Mouse (Mus musculus) adrenal gland, postnatal 14 days (tissue): ENCODE measurements around the gene Gpld1. TPM values are rescaled to one million over a fixed set of nuclear protein-coding genes. Genes with fewer than 3 reads are reported as not detected.

Experiments
- DNase-seq: peaks from one replicate; pipeline ENCODE4 v3.0.0; 2021; ENCODE audit warnings: mixed read lengths
- total RNA-seq: library from RNA; stranded (reverse); gene quantifications from 2 replicates; pipeline ENCODE4 v1.2.3, GENCODE M21; 2021

The Gpld1 gene
- total RNA-seq, 1 experiment from 2014 or later, result 13.5 TPM

DNA sequence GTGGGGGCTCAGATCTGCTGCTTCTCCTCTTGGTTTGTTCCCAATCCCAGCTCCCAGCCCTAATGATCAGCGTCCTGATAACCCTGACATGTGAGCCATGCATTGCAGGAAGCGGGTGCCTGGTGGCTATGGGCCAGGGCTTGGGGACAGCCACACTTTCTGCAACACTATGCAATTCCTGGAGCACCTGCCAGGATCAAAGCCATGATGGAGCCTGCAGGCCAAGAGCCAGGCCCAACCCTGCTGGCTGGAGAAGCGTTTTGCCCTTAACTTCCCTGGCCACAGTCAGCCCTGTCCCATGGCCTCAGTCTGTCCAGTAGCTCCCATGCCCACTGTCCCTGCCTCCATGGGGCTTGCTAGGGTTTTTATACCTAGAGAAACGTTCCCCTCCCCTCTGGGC is 79.4 kb downstream of the Gpld1 start:
- DNase-seq, result peak; percentile 24

DNA sequence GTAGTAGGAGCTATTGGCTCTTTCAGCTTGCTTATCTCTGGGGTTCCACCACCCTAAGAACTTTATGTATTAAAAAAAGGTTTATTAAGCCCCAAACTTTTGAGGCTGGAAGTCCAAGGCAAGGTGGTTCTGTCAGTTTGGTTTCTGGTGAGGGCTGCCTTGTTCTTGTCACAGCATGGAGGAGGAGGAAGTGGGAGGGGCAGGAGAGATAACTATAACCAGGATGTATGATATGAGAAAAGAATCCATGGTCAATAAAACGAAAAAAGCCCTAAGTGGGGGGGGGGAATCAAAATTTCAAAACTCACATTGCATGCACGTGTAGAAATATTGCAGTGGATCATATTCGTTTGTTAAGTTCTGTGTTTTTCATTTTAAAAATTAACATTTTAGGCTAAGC is 80.2 kb downstream of the Gpld1 start:
- DNase-seq, result no peak

DNA sequence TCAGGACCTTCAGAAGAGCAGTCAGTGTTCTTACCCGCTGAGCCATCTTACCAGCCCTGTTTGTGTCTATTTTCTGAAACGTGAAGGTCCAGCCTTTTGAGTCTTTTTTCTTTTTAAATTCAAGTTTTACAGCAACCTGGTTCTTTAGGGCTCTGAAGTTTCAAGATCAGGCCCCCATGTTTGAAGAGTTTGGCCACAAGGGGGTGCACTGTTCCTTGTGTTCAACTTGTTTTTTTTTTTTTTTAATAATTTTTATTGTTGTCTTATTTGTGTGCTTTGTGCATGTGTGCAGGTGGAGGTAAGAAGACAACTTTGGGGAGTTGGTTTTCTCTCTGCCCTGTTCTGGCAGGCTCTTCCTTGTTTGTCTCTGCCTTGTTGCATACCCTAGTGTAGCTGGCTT is 81.7 kb downstream of the Gpld1 start:
- peak; percentile 68 for DNase-seq

DNA sequence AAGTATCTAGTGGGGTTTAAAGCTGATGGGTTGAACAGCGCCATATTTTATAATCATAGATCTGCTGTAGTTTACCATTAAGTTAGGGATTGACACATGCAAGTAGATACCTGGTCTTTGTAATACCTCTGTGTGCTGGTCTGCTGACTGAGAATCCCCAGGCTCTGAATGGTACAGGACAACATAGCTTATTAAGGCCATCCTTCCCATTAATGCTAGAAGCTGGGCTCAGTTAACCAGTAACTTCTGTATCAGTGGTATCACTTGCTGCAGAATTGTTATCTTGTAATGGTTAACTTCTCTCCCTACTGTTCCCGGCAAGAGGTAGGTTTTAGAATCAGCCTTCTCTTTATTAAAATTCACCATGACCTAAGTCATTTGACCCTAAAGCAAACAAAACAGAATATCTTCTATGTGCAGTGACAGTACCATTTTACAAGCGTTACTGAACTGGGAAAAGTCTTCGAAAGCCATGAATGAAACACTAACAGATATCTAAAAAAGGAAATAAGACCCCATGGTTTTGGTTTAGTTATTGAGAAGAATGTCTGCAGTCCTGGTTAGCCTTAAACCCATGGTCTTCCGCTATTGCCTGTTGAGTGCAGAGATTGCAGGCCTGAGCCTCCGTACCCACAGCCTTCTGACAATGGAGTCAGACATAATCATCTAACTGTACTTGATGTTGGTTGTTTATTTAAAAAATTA is 83.6 kb downstream of the Gpld1 start:
- DNase-seq, result no peak

DNA sequence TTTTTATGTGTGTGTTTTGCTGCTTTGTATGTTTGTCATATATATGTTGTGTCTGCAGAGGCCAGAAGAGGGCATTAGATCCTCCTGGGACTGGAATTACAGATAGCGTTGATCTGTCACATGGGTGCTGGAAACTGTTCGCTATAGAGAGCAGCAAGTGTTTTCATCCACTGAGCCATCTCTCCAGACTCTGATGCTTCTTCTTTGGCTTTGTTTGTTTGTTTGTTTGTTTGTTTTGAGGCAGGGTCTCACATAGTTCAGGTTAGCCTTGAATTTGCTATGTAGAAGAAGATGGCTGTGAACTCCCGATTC is 84.1 kb downstream of the Gpld1 start:
- no peak for DNase-seq

DNA sequence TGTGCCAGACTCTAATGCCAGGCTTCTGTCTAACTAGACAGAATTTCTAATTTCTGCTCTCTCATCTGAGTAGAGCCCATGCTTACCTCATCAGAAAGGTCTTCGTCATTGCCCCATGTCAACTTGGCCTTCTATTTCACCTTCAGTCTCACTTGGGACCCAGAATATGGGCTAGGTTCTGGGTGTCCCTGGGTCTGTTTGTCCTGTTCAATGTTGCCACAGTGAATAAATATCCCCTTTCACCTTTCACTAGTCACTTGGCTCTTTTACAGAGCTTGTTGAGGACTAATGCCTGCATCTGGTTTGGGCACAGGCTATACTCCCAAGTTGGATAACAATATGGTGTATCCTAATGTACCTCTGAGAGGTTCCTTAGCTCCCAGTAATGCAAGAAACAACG is 96.5 kb downstream of the Gpld1 start:
- DNase-seq, result no peak

Other genes with a start within 250 kb of the Gpld1 start
- not detected in 2 replicates for gene Armh2, start 201.9 kb upstream of the Gpld1 start, total RNA-seq
- 19.3 and 21.8 TPM in 2 replicates for gene Gmnn, start 181.2 kb upstream of the Gpld1 start, total RNA-seq
- 168 and 171 TPM in 2 replicates for gene BC005537, start 141.5 kb upstream of the Gpld1 start, total RNA-seq
- gene Acot13, start 111.6 kb upstream of the Gpld1 start, total RNA-seq, result 135 and 157 TPM in 2 replicates
- gene Tdp2, start 111.5 kb upstream of the Gpld1 start, total RNA-seq, result 24.3 and 26.0 TPM in 2 replicates
- 0.83 and 1.3 TPM in 2 replicates for gene D130043K22Rik, start 98.0 kb upstream of the Gpld1 start, total RNA-seq
- 13.6 and 18.5 TPM in 2 replicates for gene Aldh5a1, start 5.5 kb upstream of the Gpld1 start, total RNA-seq
- gene Mrs2, start 77.2 kb downstream of the Gpld1 start, total RNA-seq, result 59.0 and 63.1 TPM in 2 replicates
- 0.04 and 0.33 TPM in 2 replicates for gene Dcdc2a, start 112.9 kb downstream of the Gpld1 start, total RNA-seq